Mouse (Mus musculus) heart, embryonic 10.5 days (tissue): ENCODE measurements around the gene Snx15. TPM values are rescaled to one million over a fixed set of nuclear protein-coding genes. Genes with fewer than 3 reads are reported as not detected.

Source experiments
- DNase-seq: peaks from one replicate; pipeline ENCODE4 v3.0.0-alpha.2; 2017; ENCODE audit warnings: low spot score
- H3K27ac ChIP-seq: fragments of 300-500 bp; sonication (generic); 2 replicates; pipeline ENCODE4 v1.5.1; 2016; ENCODE audit warnings: mild to moderate bottlenecking
- H3K27me3 ChIP-seq: fragments of 300-500 bp; sonication (generic); 2 replicates; pipeline ENCODE4 v1.6.1; 2016; ENCODE audit warnings: mild to moderate bottlenecking; ENCODE audit not compliant: poor library complexity, insufficient read depth, severe bottlenecking
- H3K36me3 ChIP-seq: fragments of 300-500 bp; sonication (generic); 2 replicates; pipeline ENCODE4 v1.6.1; 2016; ENCODE audit warnings: mild to moderate bottlenecking, moderate library complexity
- H3K4me1 ChIP-seq: fragments of 300-500 bp; sonication (generic); 2 replicates; pipeline ENCODE4 v1.6.1; 2016; ENCODE audit warnings: mild to moderate bottlenecking
- H3K4me3 ChIP-seq: fragments of 300-500 bp; sonication (generic); 2 replicates; pipeline ENCODE4 v1.5.1; 2016; ENCODE audit warnings: mild to moderate bottlenecking, moderate library complexity
- H3K9me3 ChIP-seq: fragments of 300-500 bp; sonication (generic); 2 replicates; pipeline ENCODE4 v1.6.1; 2016; ENCODE audit warnings: mild to moderate bottlenecking, moderate library complexity
- WGBS: fragments of 180-500 bp; shearing (Covaris S2); methylation state at CpG from one replicate; pipeline ENCODE4 v1.1.7; 2016; 5-methylcytosine and 5-hydroxymethylcytosine counted together
- polyA plus RNA-seq: library from polyadenylated mRNA; unstranded; fragments of >200 nt; fragmentation: Nextera tagmentation; extraction: Ambion mirVana; gene quantifications from 2 replicates; pipeline ENCODE4 v1.2.1, GENCODE M21; 2016

Snx15 gene
- polyA plus RNA-seq, 1 experiment from 2014 or later = 25.8 TPM

GRCm38 (mm10) chr19:6079983-6080480 lies 48.1 kb downstream of the Snx15 start, which contains the start of gene Tmem262:
Gene Tmem262, plus strand, starts transcription at chr19:6080033.
- Histone ChIP-seq H3K27me3 (no peaks in the 10 kb centered on the region), H3K4me3 (no peak within 1 kb of the TSS), H3K9me3 (no peaks in the 10 kb centered on the region), H3K27ac (no peak within 1 kb of the TSS), H3K36me3 (peaks cover 38% of the 10 kb centered on the region), H3K4me1 (peaks cover 18% of the 10 kb centered on the region)
- 91% methylated on average over 12 of the region's 12 CpGs for WGBS
- no peak for DNase-seq

- H3K9me3 ChIP-seq = no peaks in the 10 kb centered on the region
- peak within 1 kb of the TSS; percentile 72 for H3K4me3 ChIP-seq
- DNase-seq = peak; percentile 93
- peak within 1 kb of the TSS; percentile 89 for H3K27ac ChIP-seq
- WGBS = 2% methylated on average over 33 of the region's 33 CpGs
- H3K4me1 ChIP-seq = peaks cover 8% of the 10 kb centered on the region
- H3K36me3 ChIP-seq = peaks cover 49% of the 10 kb centered on the region
- no peaks in the 10 kb centered on the region for H3K27me3 ChIP-seq
These were observed 51.3 kb downstream of the Snx15 start, which contains the start of gene Vps51 for GRCm38 (mm10) chr19:6076564-6077393. Gene Vps51, minus strand, starts transcription at chr19:6077231.

GRCm38 (mm10) chr19:6073889-6074288 lies 54.2 kb downstream of the Snx15 start:
- Histone ChIP-seq H3K9me3 (no peaks in the 10 kb centered on the region), H3K27ac (no peak overlapping the region), H3K27me3 (no peaks in the 10 kb centered on the region), H3K36me3 (peaks cover 56% of the 10 kb centered on the region), H3K4me1 (peaks cover 8% of the 10 kb centered on the region), H3K4me3 (no peak overlapping the region)
- no peak for DNase-seq
- WGBS = 92% methylated on average over 5 of the region's 5 CpGs

- Histone ChIP-seq H3K4me3 (no peak overlapping the region), H3K9me3 (no peaks in the 10 kb centered on the region), H3K27ac (no peak overlapping the region), H3K4me1 (peaks cover 27% of the 10 kb centered on the region), H3K36me3 (peaks cover 63% of the 10 kb centered on the region), H3K27me3 (no peaks in the 10 kb centered on the region)
- 91% methylated on average over 19 of the region's 19 CpGs for WGBS
- DNase-seq = no peak
These were observed 56.8 kb downstream of the Snx15 start for GRCm38 (mm10) chr19:6071261-6071660.

DNA sequence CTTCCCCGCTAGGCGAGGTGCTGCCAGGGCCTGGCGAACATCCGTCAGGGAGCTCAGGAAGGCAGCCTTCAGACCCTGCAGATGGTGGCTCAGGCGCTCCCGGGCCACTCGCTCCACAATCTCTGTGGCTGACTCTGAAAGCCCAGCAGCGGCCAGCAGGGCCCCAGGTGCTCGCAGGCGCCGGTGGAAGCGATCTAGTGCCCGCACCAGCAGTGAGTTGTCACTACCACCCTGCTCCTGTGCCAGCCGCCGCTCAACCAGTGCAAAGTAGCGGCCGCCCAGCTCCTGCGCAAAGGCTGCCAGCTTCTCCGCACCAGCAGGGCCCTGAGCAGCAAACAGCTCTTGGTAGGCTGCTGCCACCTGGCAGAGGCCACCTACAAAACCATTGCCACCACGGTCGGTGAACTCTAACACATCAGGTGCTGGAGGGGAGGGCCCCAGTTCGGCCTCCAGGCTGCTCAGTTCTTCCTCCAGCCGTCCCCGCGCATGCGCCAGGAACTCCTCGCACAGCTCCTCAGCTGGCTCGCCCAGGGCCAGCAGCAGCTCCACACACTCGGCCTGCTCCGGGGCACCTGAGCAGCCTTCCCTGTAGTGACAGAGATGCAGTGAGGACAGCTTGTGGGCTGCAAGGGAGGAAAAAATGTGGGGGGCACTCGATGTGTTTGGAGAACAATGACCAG lies 57.4 kb downstream of the Snx15 start:
- WGBS = 87% methylated on average over 31 of the region's 31 CpGs

GRCm38 (mm10) chr19:6069851-6070250 lies 58.3 kb downstream of the Snx15 start:
- DNase-seq = no peak
- WGBS = 88% methylated on average over 10 of the region's 10 CpGs
- Histone ChIP-seq H3K4me3 (no peak overlapping the region; the same call in 1 of the 2 replicates), H3K4me1 (peaks cover 24% of the 10 kb centered on the region), H3K9me3 (no peaks in the 10 kb centered on the region), H3K27me3 (no peaks in the 10 kb centered on the region), H3K27ac (no peak overlapping the region), H3K36me3 (peaks cover 57% of the 10 kb centered on the region)

More for the DNA sequence above, 57.4 kb downstream of the Snx15 start:
- Histone ChIP-seq H3K27ac (no peak overlapping the region), H3K4me1 (peaks cover 24% of the 10 kb centered on the region), H3K9me3 (no peaks in the 10 kb centered on the region), H3K4me3 (no peak overlapping the region), H3K36me3 (peaks cover 63% of the 10 kb centered on the region), H3K27me3 (no peaks in the 10 kb centered on the region)
- no peak for DNase-seq

Other genes with a start within 250 kb of the Snx15 start
- 2.4 and 2.9 TPM in 2 replicates for gene Tigd3, start 234.2 kb downstream of the Snx15 start, polyA plus RNA-seq
- gene Dpf2, start 215.3 kb downstream of the Snx15 start, polyA plus RNA-seq = 134 and 150 TPM in 2 replicates
- gene Cdc42ep2, start 203.5 kb downstream of the Snx15 start, polyA plus RNA-seq = 5.9 and 7.4 TPM in 2 replicates
- 70.0 and 80.7 TPM in 2 replicates for gene Pola2, start 164.1 kb downstream of the Snx15 start, polyA plus RNA-seq
- not detected in 2 replicates for gene Slc22a20, start 142.2 kb downstream of the Snx15 start, polyA plus RNA-seq
- gene Capn1, start 112.4 kb downstream of the Snx15 start, polyA plus RNA-seq = 7.3 and 7.4 TPM in 2 replicates
- gene Syvn1, start 81.7 kb downstream of the Snx15 start, polyA plus RNA-seq = 25.4 and 31.0 TPM in 2 replicates
- 71.4 and 85.0 TPM in 2 replicates for gene Mrpl49, start 70.5 kb downstream of the Snx15 start, polyA plus RNA-seq
- 570 and 662 TPM in 2 replicates for gene Fau, start 70.5 kb downstream of the Snx15 start, polyA plus RNA-seq
- 26.9 and 33.4 TPM in 2 replicates for gene Znhit2, start 67.1 kb downstream of the Snx15 start, polyA plus RNA-seq
- 13.7 and 18.8 TPM in 2 replicates for gene Tm7sf2, start 59.9 kb downstream of the Snx15 start, polyA plus RNA-seq
- 57.3 and 60.5 TPM in 2 replicates for gene Vps51, start 51.1 kb downstream of the Snx15 start, polyA plus RNA-seq
- not detected in 2 replicates for gene Tmem262, start 48.3 kb downstream of the Snx15 start, polyA plus RNA-seq
- 1.1 and 1.5 TPM in 2 replicates for gene Gm28374, start 46.0 kb downstream of the Snx15 start, polyA plus RNA-seq
- gene Zfpl1, start 43.3 kb downstream of the Snx15 start, polyA plus RNA-seq = 63.4 and 71.3 TPM in 2 replicates
- 38.9 and 43.5 TPM in 2 replicates for gene Cdca5, start 43.3 kb downstream of the Snx15 start, polyA plus RNA-seq
- gene AC131692.1, start 33.9 kb downstream of the Snx15 start, polyA plus RNA-seq = 0.26 and 0.39 TPM in 2 replicates
- gene Naaladl1, start 22.5 kb downstream of the Snx15 start, polyA plus RNA-seq = 0.52 and 0.59 TPM in 2 replicates
- 42.3 and 57.9 TPM in 2 replicates for gene Sac3d1, start 9.7 kb downstream of the Snx15 start, polyA plus RNA-seq
- gene Batf2, start 12.7 kb upstream of the Snx15 start, polyA plus RNA-seq = not detected in 2 replicates
- gene Arl2, start 13.2 kb upstream of the Snx15 start, polyA plus RNA-seq = 91.2 and 105 TPM in 2 replicates
- gene Majin, start 56.1 kb upstream of the Snx15 start, polyA plus RNA-seq = not detected in 2 replicates
- gene Gpha2, start 98.1 kb upstream of the Snx15 start, polyA plus RNA-seq = 0.24 TPM in 1 of 2 replicates, not detected in the other
- gene Ppp2r5b, start 107.6 kb upstream of the Snx15 start, polyA plus RNA-seq = 21.2 and 25.7 TPM in 2 replicates
- 10.8 and 11.6 TPM in 2 replicates for gene Atg2a, start 113.4 kb upstream of the Snx15 start, polyA plus RNA-seq
- 89.6 and 101 TPM in 2 replicates for gene Ehd1, start 148.4 kb upstream of the Snx15 start, polyA plus RNA-seq
- 0.33 and 0.38 TPM in 2 replicates for gene Cdc42bpg, start 178.2 kb upstream of the Snx15 start, polyA plus RNA-seq
- 67.2 and 80.8 TPM in 2 replicates for gene Men1, start 206.7 kb upstream of the Snx15 start, polyA plus RNA-seq
- 12.5 and 15.0 TPM in 2 replicates for gene Map4k2, start 212.8 kb upstream of the Snx15 start, polyA plus RNA-seq
- gene Sf1, start 235.4 kb upstream of the Snx15 start, polyA plus RNA-seq = 129 and 146 TPM in 2 replicates